Mouse (Mus musculus): ENCODE results near the gene Siah2.

DNA sequence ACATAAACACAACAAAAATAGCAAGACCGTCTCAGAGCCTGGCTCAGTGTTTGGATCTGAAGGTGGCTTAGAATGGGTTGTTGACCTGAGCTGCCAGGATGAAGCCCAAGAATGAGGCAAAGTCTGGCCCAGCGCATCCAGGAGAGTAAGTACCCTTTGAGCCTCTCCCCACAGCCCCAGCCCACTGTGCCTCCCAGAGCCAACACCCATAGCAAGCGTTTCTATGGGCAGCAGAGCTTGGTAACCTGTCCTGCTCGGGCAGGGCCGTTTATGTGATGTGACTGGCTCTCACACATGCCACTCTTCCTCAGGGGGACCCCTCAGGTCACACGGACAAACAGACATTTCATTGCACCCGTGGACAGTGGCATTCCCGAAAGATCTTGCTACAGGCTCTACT, 13.8 kb downstream of the Siah2 start:
- TF ChIP-seq POLR2A (IDR thresholded peaks at IDR 0.05; ENCODE audit: insufficient read length, low read depth) (no peak), REST (IDR thresholded peaks at IDR 0.05; ENCODE audit: insufficient read depth, insufficient read length) (no peak), E2F4 (IDR thresholded peaks at IDR 0.05; ENCODE audit: insufficient read depth) (no peak), POLR2AphosphoS2 (IDR thresholded peaks at IDR 0.05; ENCODE audit: insufficient read length, low read depth) (no peak), TCF12 (IDR thresholded peaks at IDR 0.05; ENCODE audit: insufficient read depth, poor library complexity, severe bottlenecking) (no peak), CEBPB (IDR thresholded peaks at IDR 0.05; ENCODE audit: insufficient read depth, poor library complexity, severe bottlenecking) (no peak)

Data from myocyte (in vitro differentiated cells).